Mouse (Mus musculus): Measurements from ENCODE around the gene Ryr3.

Gene Ryr3

GRCm38 (mm10) chr2:112909142-112909541, 307.8 kb downstream of the Ryr3 start:
- no peak for DNase-seq

- DNase-seq: no peak
Measured at GRCm38 (mm10) chr2:112900747-112901146, 316.1 kb downstream of the Ryr3 start.

- no peak for DNase-seq
Measured at GRCm38 (mm10) chr2:112884456-112885114, 332.3 kb downstream of the Ryr3 start.

GRCm38 (mm10) chr2:112881805-112882204, 335.1 kb downstream of the Ryr3 start:
- DNase-seq: no peak

GRCm38 (mm10) chr2:112881376-112881775, 335.5 kb downstream of the Ryr3 start:
- no peak for DNase-seq

- DNase-seq: no peak
Measured at GRCm38 (mm10) chr2:112877404-112877803, 339.5 kb downstream of the Ryr3 start.

GRCm38 (mm10) chr2:112866043-112866551, 350.8 kb downstream of the Ryr3 start:
- no peak for DNase-seq

- DNase-seq: no peak
Measured at GRCm38 (mm10) chr2:112861792-112862191, 355.1 kb downstream of the Ryr3 start.

- DNase-seq: no peak
Measured at GRCm38 (mm10) chr2:112845583-112846512, 371.0 kb downstream of the Ryr3 start.

GRCm38 (mm10) chr2:112842877-112843276, 374.0 kb downstream of the Ryr3 start:
- no peak for DNase-seq

- no peak for DNase-seq
Measured at GRCm38 (mm10) chr2:112831423-112832305, 385.2 kb downstream of the Ryr3 start.

GRCm38 (mm10) chr2:112826571-112826970, 390.3 kb downstream of the Ryr3 start:
- no peak for DNase-seq

GRCm38 (mm10) chr2:112822721-112823120, 394.2 kb downstream of the Ryr3 start:
- no peak for DNase-seq

- no peak for DNase-seq
Measured at GRCm38 (mm10) chr2:112819059-112819458, 397.8 kb downstream of the Ryr3 start.

GRCm38 (mm10) chr2:112816976-112817375, 399.9 kb downstream of the Ryr3 start:
- no peak for DNase-seq

GRCm38 (mm10) chr2:112815960-112816359, 400.9 kb downstream of the Ryr3 start:
- DNase-seq: no peak

GRCm38 (mm10) chr2:112812637-112813402, 404.1 kb downstream of the Ryr3 start:
- DNase-seq: no peak

- no peak for DNase-seq
Measured at GRCm38 (mm10) chr2:112806015-112806414, 410.9 kb downstream of the Ryr3 start.

- peak in 1 of 2 experiments; percentile 7 for DNase-seq
Measured at GRCm38 (mm10) chr2:112799995-112800353, 416.9 kb downstream of the Ryr3 start.

- no peak for DNase-seq
Measured at GRCm38 (mm10) chr2:112799351-112799994, 417.4 kb downstream of the Ryr3 start.

GRCm38 (mm10) chr2:112781631-112782030, 435.3 kb downstream of the Ryr3 start:
- DNase-seq: no peak

All from thymus, postnatal 36 days (tissue).